Mouse (Mus musculus): ENCODE measurements at regions not wholly inside any gene's neighbourhood (a gene's known extent, or its start where the extent isn't known, plus 50 kb on each side); places are given as distances from the start of the nearest gene placed in this dataset.

DNA sequence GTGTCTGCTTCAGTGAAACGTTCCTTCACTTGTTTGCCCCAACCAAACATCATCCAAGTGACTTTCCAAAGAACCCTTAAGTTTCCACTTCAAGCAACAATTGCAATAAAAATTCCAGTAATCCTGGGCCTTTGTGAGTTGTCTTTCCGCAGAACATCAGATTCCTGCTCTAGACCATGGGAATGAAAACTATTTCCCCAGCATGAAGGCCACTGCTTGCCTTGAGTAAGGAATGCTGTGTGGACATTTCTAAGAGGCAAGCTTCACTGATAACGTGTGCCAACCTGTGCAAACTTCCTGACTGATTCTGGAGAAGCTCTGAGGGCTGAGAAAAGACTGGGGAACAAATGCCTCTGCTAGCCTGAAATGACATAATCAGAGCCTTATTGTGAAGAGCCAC is 214.7 kb downstream of the Lyplal1 start:
- no peaks in the 10 kb centered on the region for H3K9me3 ChIP-seq (replicated peaks; ENCODE audit: control insufficient read depth, insufficient read depth, low read length, poor library complexity, severe bottlenecking)
- no peaks in the 10 kb centered on the region for H3K36me3 ChIP-seq (ENCODE audit: control insufficient read depth, insufficient read depth, low read length, poor library complexity, severe bottlenecking)
- H3K27me3 ChIP-seq (ENCODE audit: control insufficient read depth, insufficient read depth, low read length, poor library complexity, severe bottlenecking), result no peaks in the 10 kb centered on the region; the same call in 1 of the 2 replicates
- no peak overlapping the region for H3K4me3 ChIP-seq (ENCODE audit: low read depth, low read length)
- H3K9ac ChIP-seq (ENCODE audit: low read depth, poor library complexity, severe bottlenecking), result no peak overlapping the region
- no peak overlapping the region for H3K27ac ChIP-seq (ENCODE audit: insufficient read depth, low read length)
- no peak for TF ChIP-seq POLR2A (IDR thresholded peaks at IDR 0.05; ENCODE audit: insufficient read depth, low read length)
- no peak for TF ChIP-seq EP300 (IDR thresholded peaks at IDR 0.05; ENCODE audit: insufficient read depth, low read depth, low read length)
- TF ChIP-seq CTCF (IDR thresholded peaks at IDR 0.05; ENCODE audit: low read depth, low read length), result no peak
- no peaks in the 10 kb centered on the region for H3K4me1 ChIP-seq (ENCODE audit: control insufficient read depth, insufficient read depth, low read length)

DNA sequence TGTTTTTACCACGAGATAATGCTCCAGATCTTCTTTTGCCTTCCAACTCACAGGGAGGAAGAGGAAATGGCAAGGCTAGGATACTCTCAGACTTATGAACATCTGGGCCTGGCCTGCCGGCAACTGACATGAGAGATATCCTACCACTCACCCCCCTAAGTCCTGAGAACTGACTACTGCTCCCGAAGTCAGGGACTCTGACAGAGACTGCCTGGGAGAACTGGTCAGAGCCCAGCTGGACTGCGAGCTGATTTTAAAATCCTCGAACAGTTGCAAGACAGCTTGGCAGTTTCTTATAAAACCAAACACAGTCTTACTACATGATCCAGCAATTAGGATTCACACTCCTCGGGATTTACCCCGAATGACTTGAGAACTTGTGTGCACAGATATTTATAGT is 211.4 kb downstream of the Lyplal1 start:
- Histone ChIP-seq H3K27ac (ENCODE audit: insufficient read depth, low read length) (no peak overlapping the region), H3K9me3 (replicated peaks; ENCODE audit: control insufficient read depth, insufficient read depth, low read length, poor library complexity, severe bottlenecking) (no peaks in the 10 kb centered on the region), H3K4me1 (ENCODE audit: control insufficient read depth, insufficient read depth, low read length) (no peaks in the 10 kb centered on the region), H3K9ac (ENCODE audit: low read depth, poor library complexity, severe bottlenecking) (no peak overlapping the region), H3K36me3 (ENCODE audit: control insufficient read depth, insufficient read depth, low read length, poor library complexity, severe bottlenecking) (no peaks in the 10 kb centered on the region), H3K4me3 (ENCODE audit: low read depth, low read length) (no peak overlapping the region), H3K27me3 (ENCODE audit: control insufficient read depth, insufficient read depth, low read length, poor library complexity, severe bottlenecking) (no peaks in the 10 kb centered on the region)
- TF ChIP-seq EP300 (IDR thresholded peaks at IDR 0.05; ENCODE audit: insufficient read depth, low read depth, low read length) (no peak), CTCF (IDR thresholded peaks at IDR 0.05; ENCODE audit: low read depth, low read length) (no peak)

DNA sequence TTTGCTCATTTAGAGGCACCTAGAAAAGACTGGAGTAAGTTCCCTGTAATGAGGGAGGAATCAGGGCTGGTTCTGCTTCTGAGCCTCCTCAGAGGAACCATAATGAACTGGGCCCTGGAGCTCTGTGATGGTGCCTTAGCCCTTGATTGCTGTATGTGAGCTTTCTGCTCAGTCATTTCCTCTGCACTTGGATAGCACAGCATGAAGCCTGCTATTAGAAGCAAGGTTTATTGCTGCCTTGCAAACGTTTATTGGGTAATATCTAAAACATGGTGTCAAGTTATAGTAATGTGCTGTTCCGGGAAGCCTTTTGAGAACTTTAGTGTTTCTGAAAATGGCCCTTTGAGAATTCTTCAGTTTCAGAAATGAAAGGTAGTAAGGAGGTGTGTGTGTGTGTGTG is 201.5 kb downstream of the Lyplal1 start:
- no peaks in the 10 kb centered on the region for H3K4me1 ChIP-seq (ENCODE audit: control insufficient read depth, insufficient read depth, low read length)
- H3K27ac ChIP-seq (ENCODE audit: insufficient read depth, low read length), result no peak overlapping the region
- H3K36me3 ChIP-seq (ENCODE audit: control insufficient read depth, insufficient read depth, low read length, poor library complexity, severe bottlenecking), result no peaks in the 10 kb centered on the region
- H3K9ac ChIP-seq (ENCODE audit: low read depth, poor library complexity, severe bottlenecking), result no peak overlapping the region
- H3K4me3 ChIP-seq (ENCODE audit: low read depth, low read length), result no peak overlapping the region
- H3K9me3 ChIP-seq (replicated peaks; ENCODE audit: control insufficient read depth, insufficient read depth, low read length, poor library complexity, severe bottlenecking), result no peaks in the 10 kb centered on the region
- no peak for TF ChIP-seq CTCF (IDR thresholded peaks at IDR 0.05; ENCODE audit: low read depth, low read length)
- no peak for TF ChIP-seq POLR2A (IDR thresholded peaks at IDR 0.05; ENCODE audit: insufficient read depth, low read length)
- no peak for TF ChIP-seq EP300 (IDR thresholded peaks at IDR 0.05; ENCODE audit: insufficient read depth, low read depth, low read length)
- H3K27me3 ChIP-seq (ENCODE audit: control insufficient read depth, insufficient read depth, low read length, poor library complexity, severe bottlenecking), result no peaks in the 10 kb centered on the region

DNA sequence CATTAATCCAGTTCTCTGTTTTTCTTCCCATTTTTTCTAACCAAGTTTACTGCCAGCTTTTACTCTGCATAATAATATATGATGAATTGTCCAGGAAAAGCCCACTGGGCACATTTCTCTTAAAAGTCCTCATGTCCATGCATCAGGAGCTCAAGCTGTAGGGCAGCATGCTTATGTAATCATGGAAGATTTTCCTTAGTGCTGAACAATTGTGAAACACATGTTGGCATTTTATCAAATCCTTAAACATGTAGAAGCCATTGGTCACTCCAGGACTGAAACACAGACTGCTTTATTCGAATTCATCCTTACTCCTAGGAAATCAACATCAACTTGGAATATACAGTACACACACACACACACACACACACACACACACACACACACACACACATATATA is 198.4 kb downstream of the Lyplal1 start:
- no peak overlapping the region for H3K4me3 ChIP-seq (ENCODE audit: low read depth, low read length)
- TF ChIP-seq POLR2A (IDR thresholded peaks at IDR 0.05; ENCODE audit: insufficient read depth, low read length), result no peak
- TF ChIP-seq EP300 (IDR thresholded peaks at IDR 0.05; ENCODE audit: insufficient read depth, low read depth, low read length), result no peak
- TF ChIP-seq CTCF (IDR thresholded peaks at IDR 0.05; ENCODE audit: low read depth, low read length), result no peak

DNA sequence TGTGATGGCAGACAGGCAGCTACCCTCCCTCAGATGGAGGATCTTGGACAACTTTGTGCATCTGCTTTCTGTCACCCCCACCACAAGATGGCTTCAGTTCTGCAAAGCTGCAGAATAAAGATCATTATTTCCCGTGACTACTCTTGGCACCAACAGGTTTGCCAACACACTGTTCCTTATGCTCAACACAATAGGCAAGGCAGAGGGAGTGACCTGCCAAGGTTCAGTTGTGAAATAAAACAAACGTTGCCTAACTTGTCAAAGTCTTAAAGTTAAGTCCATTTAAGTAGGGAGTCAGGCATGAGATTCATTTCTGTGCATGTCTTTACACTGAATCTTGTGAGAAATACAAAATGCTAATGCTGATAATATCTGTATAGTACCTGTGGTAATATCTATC is 193.4 kb downstream of the Lyplal1 start:
- TF ChIP-seq EP300 (IDR thresholded peaks at IDR 0.05; ENCODE audit: insufficient read depth, low read depth, low read length) (no peak), CTCF (IDR thresholded peaks at IDR 0.05; ENCODE audit: low read depth, low read length) (no peak), POLR2A (IDR thresholded peaks at IDR 0.05; ENCODE audit: insufficient read depth, low read length) (no peak)
- no peaks in the 10 kb centered on the region for H3K4me1 ChIP-seq (ENCODE audit: control insufficient read depth, insufficient read depth, low read length)
- H3K36me3 ChIP-seq (ENCODE audit: control insufficient read depth, insufficient read depth, low read length, poor library complexity, severe bottlenecking), result no peaks in the 10 kb centered on the region
- no peak overlapping the region for H3K27ac ChIP-seq (ENCODE audit: insufficient read depth, low read length)
- no peak overlapping the region for H3K4me3 ChIP-seq (ENCODE audit: low read depth, low read length)
- no peaks in the 10 kb centered on the region for H3K9me3 ChIP-seq (replicated peaks; ENCODE audit: control insufficient read depth, insufficient read depth, low read length, poor library complexity, severe bottlenecking)
- H3K9ac ChIP-seq (ENCODE audit: low read depth, poor library complexity, severe bottlenecking), result no peak overlapping the region
- H3K27me3 ChIP-seq (ENCODE audit: control insufficient read depth, insufficient read depth, low read length, poor library complexity, severe bottlenecking), result no peaks in the 10 kb centered on the region

More for the DNA sequence above, 198.4 kb downstream of the Lyplal1 start:
- Histone ChIP-seq H3K9ac (ENCODE audit: low read depth, poor library complexity, severe bottlenecking) (no peak overlapping the region), H3K4me1 (ENCODE audit: control insufficient read depth, insufficient read depth, low read length) (no peaks in the 10 kb centered on the region), H3K27ac (ENCODE audit: insufficient read depth, low read length) (no peak overlapping the region), H3K9me3 (replicated peaks; ENCODE audit: control insufficient read depth, insufficient read depth, low read length, poor library complexity, severe bottlenecking) (no peaks in the 10 kb centered on the region), H3K27me3 (ENCODE audit: control insufficient read depth, insufficient read depth, low read length, poor library complexity, severe bottlenecking) (no peaks in the 10 kb centered on the region), H3K36me3 (ENCODE audit: control insufficient read depth, insufficient read depth, low read length, poor library complexity, severe bottlenecking) (no peaks in the 10 kb centered on the region)

DNA sequence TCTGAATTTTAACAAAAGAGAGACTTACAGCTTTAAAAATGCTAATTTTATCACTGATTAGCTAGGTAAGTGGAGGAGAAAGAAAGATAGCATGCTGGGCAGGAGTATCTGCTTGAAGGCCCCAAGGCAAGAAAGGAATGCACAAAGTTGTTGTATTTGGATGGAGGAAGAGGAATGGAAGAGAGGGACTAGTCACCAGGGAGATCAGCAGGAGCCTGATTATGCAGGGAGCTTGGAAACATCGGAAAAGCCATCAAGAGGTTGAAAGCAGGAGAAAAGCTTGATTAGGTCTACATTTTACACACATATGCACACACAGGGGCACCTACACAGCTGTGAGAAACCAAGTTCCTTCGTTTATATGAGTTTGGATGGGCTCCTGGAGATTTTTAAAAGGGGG is 188.1 kb downstream of the Lyplal1 start:
- TF ChIP-seq POLR2A (IDR thresholded peaks at IDR 0.05; ENCODE audit: insufficient read depth, low read length) (no peak), EP300 (IDR thresholded peaks at IDR 0.05; ENCODE audit: insufficient read depth, low read depth, low read length) (no peak), CTCF (IDR thresholded peaks at IDR 0.05; ENCODE audit: low read depth, low read length) (no peak)
- H3K27ac ChIP-seq (ENCODE audit: insufficient read depth, low read length), result no peak overlapping the region
- H3K4me1 ChIP-seq (ENCODE audit: control insufficient read depth, insufficient read depth, low read length), result no peaks in the 10 kb centered on the region
- H3K9ac ChIP-seq (ENCODE audit: low read depth, poor library complexity, severe bottlenecking), result no peak overlapping the region
- no peaks in the 10 kb centered on the region for H3K9me3 ChIP-seq (replicated peaks; ENCODE audit: control insufficient read depth, insufficient read depth, low read length, poor library complexity, severe bottlenecking)
- no peaks in the 10 kb centered on the region for H3K27me3 ChIP-seq (ENCODE audit: control insufficient read depth, insufficient read depth, low read length, poor library complexity, severe bottlenecking)
- no peak overlapping the region for H3K4me3 ChIP-seq (ENCODE audit: low read depth, low read length)
- H3K36me3 ChIP-seq (ENCODE audit: control insufficient read depth, insufficient read depth, low read length, poor library complexity, severe bottlenecking), result no peaks in the 10 kb centered on the region

All from ES-Bruce4 (cell line).